In the genomic region with DNA sequence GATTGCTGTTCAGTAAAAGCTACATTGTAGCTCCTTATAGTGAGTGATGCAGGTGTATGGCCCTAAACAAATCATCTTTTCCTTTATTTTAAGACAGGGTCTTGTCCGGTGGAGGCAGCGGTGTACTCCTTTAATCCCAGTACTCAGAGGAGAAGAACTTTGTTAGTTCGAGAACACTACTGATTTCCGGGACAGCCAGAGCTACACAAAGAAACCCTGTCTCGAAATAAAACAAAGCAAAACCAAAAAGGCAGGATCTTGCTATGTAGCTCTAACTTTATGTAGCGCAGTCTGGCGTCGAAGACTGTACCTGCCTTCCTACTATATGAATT, we compare ENCODE assay signal across 8 mouse cellular contexts. TPM values are rescaled to one million over a fixed set of nuclear protein-coding genes. Genes with fewer than 3 reads are reported as not detected.
DNase-seq lines count a peak whose midpoint lies in the region; ATAC-seq and TF ChIP-seq lines count a peak whose summit lies in the region.

No protein-coding gene starts in this region.

- peak overlapping the region; percentile 94 for H3K4me2 ChIP-seq in hindbrain, embryonic 14.5 days (replicated peaks)
- H3K4me2 ChIP-seq in midbrain, embryonic 14.5 days (ENCODE audit: low read length): peak overlapping the region; percentile 90

- H3K9ac ChIP-seq in hindbrain, embryonic 14.5 days: peak overlapping the region; percentile 54
- H3K9ac ChIP-seq in midbrain, embryonic 14.5 days (replicated peaks; ENCODE audit: low read length): peak overlapping the region; percentile 42; the same call in 1 of the 2 replicates

- 35% methylated on average over 8 of the region's 8 CpGs for WGBS in kidney, adult 2 months
- WGBS in hindbrain, embryonic 14.5 days: 42% methylated on average over 8 of the region's 8 CpGs
- 30% methylated on average over 8 of the region's 8 CpGs for WGBS in midbrain, embryonic 14.5 days

- no peak for TF ChIP-seq CTCF in kidney, adult 2 months (conservative IDR thresholded peaks at IDR 0.05; ENCODE audit: insufficient read depth, insufficient read length, low read depth, low read length)
- no peak for TF ChIP-seq CTCF in bone marrow macrophage, adult 2 months (IDR thresholded peaks at IDR 0.05; ENCODE audit: low read depth, low read length)

- no peaks in the 10 kb centered on the region for H3K4me1 ChIP-seq in kidney, adult 2 months (ENCODE audit: control insufficient read depth, insufficient read depth, low read length)
- peaks cover 13% of the 10 kb centered on the region for H3K4me1 ChIP-seq in bone marrow macrophage, adult 2 months (ENCODE audit: control insufficient read depth, insufficient read depth, low read length)
- H3K4me1 ChIP-seq in hindbrain, embryonic 14.5 days (replicated peaks; ENCODE audit: control insufficient read depth, insufficient read depth, low read length): peaks cover 15% of the 10 kb centered on the region
- H3K4me1 ChIP-seq in midbrain, embryonic 14.5 days (ENCODE audit: control insufficient read depth, insufficient read depth, low read length): peaks cover 4% of the 10 kb centered on the region; the same call in 1 of the 2 replicates

- no peak for DNase-seq in kidney, adult 2 months
- DNase-seq in kidney, adult 18-20 months: no peak
- no peak for DNase-seq in hindbrain, embryonic 14.5 days (ENCODE audit: low spot score)
- no peak for DNase-seq in midbrain, embryonic 14.5 days
- DNase-seq in cerebellum, adult 11-12 months: no peak
- no peak for DNase-seq in spleen, postnatal 36 days (ENCODE audit: low spot score in 2 of 2)
- DNase-seq in urinary bladder, adult 18-20 months (ENCODE audit: low spot score in 2 of 2): no peak

- ATAC-seq in hindbrain, embryonic 14.5 days (ENCODE audit: low FRiP score): no peak
- peak; percentile 7; the same call in 1 of the 2 replicates for ATAC-seq in midbrain, embryonic 14.5 days (ENCODE audit: low FRiP score, low TSS enrichment)

- no peaks in the 10 kb centered on the region for H3K9me3 ChIP-seq in hindbrain, embryonic 14.5 days (ENCODE audit: control insufficient read depth, low read length)
- no peaks in the 10 kb centered on the region for H3K9me3 ChIP-seq in midbrain, embryonic 14.5 days (ENCODE audit: control insufficient read depth, low read length)

- H3K27ac ChIP-seq in kidney, adult 2 months (ENCODE audit: insufficient read depth, low read depth, low read length): peak overlapping the region; percentile 62; the same call in 1 of the 2 replicates
- H3K27ac ChIP-seq in bone marrow macrophage, adult 2 months (ENCODE audit: insufficient read depth, low read depth, low read length): peak overlapping the region; percentile 78
- H3K27ac ChIP-seq in hindbrain, embryonic 14.5 days: peak overlapping the region; percentile 52; the same call in 1 of the 2 replicates
- H3K27ac ChIP-seq in midbrain, embryonic 14.5 days (replicated peaks; ENCODE audit: low read depth, low read length): peak overlapping the region; percentile 53; the same call in 1 of the 2 replicates

- no peaks in the 10 kb centered on the region for H3K36me3 ChIP-seq in kidney, adult 2 months (ENCODE audit: control insufficient read depth, insufficient read depth, low read length)
- H3K36me3 ChIP-seq in hindbrain, embryonic 14.5 days (replicated peaks; ENCODE audit: control insufficient read depth, insufficient read depth): no peaks in the 10 kb centered on the region
- no peaks in the 10 kb centered on the region for H3K36me3 ChIP-seq in midbrain, embryonic 14.5 days (ENCODE audit: control insufficient read depth, insufficient read depth, low read length)

- no peak for TF ChIP-seq POLR2A in kidney, adult 2 months (IDR thresholded peaks at IDR 0.05; ENCODE audit: low read depth, low read length)
- no peak for TF ChIP-seq POLR2A in bone marrow macrophage, adult 2 months (IDR thresholded peaks at IDR 0.05; ENCODE audit: borderline replicate concordance, low read depth, low read length)

- no peaks in the 10 kb centered on the region for H3K27me3 ChIP-seq in kidney, adult 2 months (replicated peaks; ENCODE audit: control insufficient read depth, insufficient read depth, low read length)
- H3K27me3 ChIP-seq in hindbrain, embryonic 14.5 days (ENCODE audit: control insufficient read depth, insufficient read depth, low read length): no peaks in the 10 kb centered on the region
- H3K27me3 ChIP-seq in midbrain, embryonic 14.5 days (ENCODE audit: control insufficient read depth, insufficient read depth, low read length): no peaks in the 10 kb centered on the region

- H3K4me3 ChIP-seq in kidney, adult 2 months (ENCODE audit: insufficient read depth, low read depth, low read length): peak overlapping the region; percentile 29
- peak overlapping the region; percentile 62 for H3K4me3 ChIP-seq in bone marrow macrophage, adult 2 months (ENCODE audit: insufficient read depth, low read length)
- H3K4me3 ChIP-seq in hindbrain, embryonic 14.5 days (replicated peaks; ENCODE audit: low read length): peak overlapping the region; percentile 77
- peak overlapping the region; percentile 82 for H3K4me3 ChIP-seq in midbrain, embryonic 14.5 days (replicated peaks; ENCODE audit: low read depth, low read length)

RNA-seq across cellular contexts. Expression of a gene that starts 0.4 kb away (rescaled TPM):
- 2.8 and 3.2 TPM in 2 replicates for polyA plus RNA-seq in kidney, adult 2 months (2012; rRNA removed)
- 7.3 and 8.8 TPM in 2 replicates for polyA plus RNA-seq in bone marrow macrophage, adult 2 months (2012; ENCODE audit: insufficient read depth, insufficient read length, missing spikeins)
- polyA plus RNA-seq in hindbrain, embryonic 14.5 days (2014; fragmentation: Nextera tagmentation; extraction: Ambion mirVana): 7.5 and 8.6 TPM in 2 replicates
- 6.2 and 9.8 TPM in 2 replicates for polyA plus RNA-seq in midbrain, embryonic 14.5 days (2014; fragmentation: Nextera tagmentation; extraction: Ambion mirVana)

RNA-seq across cellular contexts. Expression of a gene that starts 36.8 kb away (rescaled TPM):
- 34.0 and 36.0 TPM in 2 replicates for polyA plus RNA-seq in kidney, adult 2 months (2012; rRNA removed)
- 49.6 and 50.7 TPM in 2 replicates for polyA plus RNA-seq in bone marrow macrophage, adult 2 months (2012; ENCODE audit: insufficient read depth, insufficient read length, missing spikeins)
- 145 TPM in 2 replicates for polyA plus RNA-seq in hindbrain, embryonic 14.5 days (2014; fragmentation: Nextera tagmentation; extraction: Ambion mirVana)
- polyA plus RNA-seq in midbrain, embryonic 14.5 days (2014; fragmentation: Nextera tagmentation; extraction: Ambion mirVana): 159 and 192 TPM in 2 replicates

RNA-seq across cellular contexts. Expression of a gene that starts 54.1 kb away (rescaled TPM):
- 0.05 TPM in 1 of 2 replicates, not detected in the other for polyA plus RNA-seq in kidney, adult 2 months (2012; rRNA removed)
- not detected in 2 replicates for polyA plus RNA-seq in bone marrow macrophage, adult 2 months (2012; ENCODE audit: insufficient read depth, insufficient read length, missing spikeins)
- not detected in 2 replicates for polyA plus RNA-seq in hindbrain, embryonic 14.5 days (2014; fragmentation: Nextera tagmentation; extraction: Ambion mirVana)
- polyA plus RNA-seq in midbrain, embryonic 14.5 days (2014; fragmentation: Nextera tagmentation; extraction: Ambion mirVana): not detected in 2 replicates

RNA-seq across cellular contexts. Expression of a gene that starts 57.6 kb away (rescaled TPM):
- polyA plus RNA-seq in kidney, adult 2 months (2012; rRNA removed): 143 and 152 TPM in 2 replicates
- polyA plus RNA-seq in bone marrow macrophage, adult 2 months (2012; ENCODE audit: insufficient read depth, insufficient read length, missing spikeins): 397 and 415 TPM in 2 replicates
- 49.1 and 50.9 TPM in 2 replicates for polyA plus RNA-seq in hindbrain, embryonic 14.5 days (2014; fragmentation: Nextera tagmentation; extraction: Ambion mirVana)
- polyA plus RNA-seq in midbrain, embryonic 14.5 days (2014; fragmentation: Nextera tagmentation; extraction: Ambion mirVana): 30.9 and 41.3 TPM in 2 replicates

Comparison
In these comparisons a context has a peak if more than half of its experiments do, and no peak if none do; other contexts are left out.
1. H3K4me3 ChIP-seq: peak in every context shown above with its lines; median percentile 82 in midbrain, embryonic 14.5 days; 77 in hindbrain, embryonic 14.5 days; 62 in bone marrow macrophage, adult 2 months; 29 in kidney, adult 2 months.